Mouse (Mus musculus): Measurements from ENCODE around the gene Cdhr5. TPM values are rescaled to one million over a fixed set of nuclear protein-coding genes. Genes with fewer than 3 reads are reported as not detected.

Cdhr5 gene
- total RNA-seq, 1 experiment: 0.13 TPM

- no peaks in the 10 kb centered on the region for H3K9me3 ChIP-seq (ENCODE audit: control insufficient read depth, insufficient read depth, low read depth, low read length)
- peak; percentile 86 for DNase-seq (ENCODE audit: low read depth, low spot score)
- in situ Hi-C loops (cut with MboI; ENCODE audit: low sequenced_read_pairs in 2 of 2, unreplicated experiment in 2 of 2): no loop called here
- H3K4me1 ChIP-seq (ENCODE audit: control insufficient read depth in 2 of 2, insufficient read depth in 2 of 2, low read length in 2 of 2, poor library complexity in 1 of 2): peaks cover 0 to 6% of the 10 kb centered on the region in 2 experiments; a peak in 2 of 4 replicates
- peaks cover 25% of the 10 kb centered on the region for H3K36me3 ChIP-seq (ENCODE audit: control insufficient read depth, insufficient read depth, low read length, poor library complexity, severe bottlenecking)
- TF ChIP-seq MAFK (IDR thresholded peaks at IDR 0.05; ENCODE audit: insufficient read depth, low read depth, low read length) (0 out of 2 replicates have a peak, but pooled peaks have one; percentile 4), HCFC1 (IDR thresholded peaks at IDR 0.05; ENCODE audit: borderline replicate concordance, insufficient read depth, low read length) (peak; percentile 74), ZNF384 (IDR thresholded peaks at IDR 0.05; ENCODE audit: low read depth, low read length) (no peak), ZC3H11A (IDR thresholded peaks at IDR 0.05; ENCODE audit: borderline replicate concordance, low read depth, low read length) (0 out of 2 replicates have a peak, but pooled peaks have one; percentile 19), CHD2 (IDR thresholded peaks at IDR 0.05; ENCODE audit: low read depth, low read length) (no peak)
- peak within 1 kb of the TSS; percentile 98 for H3K9ac ChIP-seq (ENCODE audit: insufficient read depth, low read depth, low read length, poor library complexity, severe bottlenecking)
- H3K27ac ChIP-seq (ENCODE audit: insufficient read depth, low read depth, low read length, poor library complexity, severe bottlenecking): peak within 1 kb of the TSS; percentile 97
- peak within 1 kb of the TSS; percentile 69 to 95 for H3K4me3 ChIP-seq (ENCODE audit: insufficient read depth in 1 of 2, low read depth in 1 of 2, low read length in 2 of 2, poor library complexity in 1 of 2, severe bottlenecking in 1 of 2)
Observed at GRCm38 (mm10) chr7:141228279-141229067, 48.1 kb downstream of the Cdhr5 start, which contains the start of gene Phrf1. Phrf1 (plus strand) TSS chr7:141228784.

GRCm38 (mm10) chr7:141227796-141228195 is 48.8 kb downstream of the Cdhr5 start:
- H3K9ac ChIP-seq (ENCODE audit: insufficient read depth, low read depth, low read length, poor library complexity, severe bottlenecking): peak overlapping the region; percentile 48; the same call in 1 of the 2 replicates
- H3K4me1 ChIP-seq (ENCODE audit: control insufficient read depth in 2 of 2, insufficient read depth in 2 of 2, low read length in 2 of 2, poor library complexity in 1 of 2): peaks cover 0 to 6% of the 10 kb centered on the region in 2 experiments; a peak in 2 of 4 replicates

GRCm38 (mm10) chr7:141226535-141226934 is 50.1 kb downstream of the Cdhr5 start:
- TF ChIP-seq MAFK (IDR thresholded peaks at IDR 0.05; ENCODE audit: insufficient read depth, low read depth, low read length): no peak
- TF ChIP-seq HCFC1 (IDR thresholded peaks at IDR 0.05; ENCODE audit: borderline replicate concordance, insufficient read depth, low read length): no peak
- no peak for TF ChIP-seq ZC3H11A (IDR thresholded peaks at IDR 0.05; ENCODE audit: borderline replicate concordance, low read depth, low read length)
- no peak for TF ChIP-seq CHD2 (IDR thresholded peaks at IDR 0.05; ENCODE audit: low read depth, low read length)
- no peak for TF ChIP-seq ZNF384 (IDR thresholded peaks at IDR 0.05; ENCODE audit: low read depth, low read length)
- no peak for DNase-seq (ENCODE audit: low read depth, low spot score)
- in situ Hi-C loops (cut with MboI; ENCODE audit: low sequenced_read_pairs in 2 of 2, unreplicated experiment in 2 of 2): no loop called here

More at GRCm38 (mm10) chr7:141227796-141228195, 48.8 kb downstream of the Cdhr5 start:
- Histone ChIP-seq H3K27ac (ENCODE audit: insufficient read depth, low read depth, low read length, poor library complexity, severe bottlenecking) (no peak overlapping the region), H3K9me3 (ENCODE audit: control insufficient read depth, insufficient read depth, low read depth, low read length) (no peaks in the 10 kb centered on the region), H3K36me3 (ENCODE audit: control insufficient read depth, insufficient read depth, low read length, poor library complexity, severe bottlenecking) (peaks cover 19% of the 10 kb centered on the region), H3K4me3 (ENCODE audit: insufficient read depth in 1 of 2, low read depth in 1 of 2, low read length in 2 of 2, poor library complexity in 1 of 2, severe bottlenecking in 1 of 2) (peak overlapping the region in 1 of 2 experiments; percentile 69; a peak in 1 of 4 replicates)
- in situ Hi-C loops (cut with MboI; ENCODE audit: low sequenced_read_pairs in 2 of 2, unreplicated experiment in 2 of 2): no loop called here
- no peak for DNase-seq (ENCODE audit: low read depth, low spot score)
- TF ChIP-seq MAFK (IDR thresholded peaks at IDR 0.05; ENCODE audit: insufficient read depth, low read depth, low read length): no peak
- no peak for TF ChIP-seq ZC3H11A (IDR thresholded peaks at IDR 0.05; ENCODE audit: borderline replicate concordance, low read depth, low read length)
- TF ChIP-seq HCFC1 (IDR thresholded peaks at IDR 0.05; ENCODE audit: borderline replicate concordance, insufficient read depth, low read length): no peak
- TF ChIP-seq ZNF384 (IDR thresholded peaks at IDR 0.05; ENCODE audit: low read depth, low read length): no peak
- no peak for TF ChIP-seq CHD2 (IDR thresholded peaks at IDR 0.05; ENCODE audit: low read depth, low read length)

GRCm38 (mm10) chr7:141222696-141223215 is 53.8 kb downstream of the Cdhr5 start:
- no peak for TF ChIP-seq MAFK (IDR thresholded peaks at IDR 0.05; ENCODE audit: insufficient read depth, low read depth, low read length)
- TF ChIP-seq ZNF384 (IDR thresholded peaks at IDR 0.05; ENCODE audit: low read depth, low read length): no peak
- no peak for TF ChIP-seq HCFC1 (IDR thresholded peaks at IDR 0.05; ENCODE audit: borderline replicate concordance, insufficient read depth, low read length)
- TF ChIP-seq CHD2 (IDR thresholded peaks at IDR 0.05; ENCODE audit: low read depth, low read length): no peak
- peaks cover 0 to 15% of the 10 kb centered on the region in 2 experiments; a peak in 3 of 4 replicates for H3K4me1 ChIP-seq (ENCODE audit: control insufficient read depth in 2 of 2, insufficient read depth in 2 of 2, low read length in 2 of 2, poor library complexity in 1 of 2)
- H3K4me3 ChIP-seq (ENCODE audit: insufficient read depth in 1 of 2, low read depth in 1 of 2, low read length in 2 of 2, poor library complexity in 1 of 2, severe bottlenecking in 1 of 2): no peak overlapping the region
- no peak overlapping the region for H3K27ac ChIP-seq (ENCODE audit: insufficient read depth, low read depth, low read length, poor library complexity, severe bottlenecking)
- H3K9me3 ChIP-seq (ENCODE audit: control insufficient read depth, insufficient read depth, low read depth, low read length): no peaks in the 10 kb centered on the region
- H3K9ac ChIP-seq (ENCODE audit: insufficient read depth, low read depth, low read length, poor library complexity, severe bottlenecking): no peak overlapping the region
- in situ Hi-C loops (cut with MboI; ENCODE audit: low sequenced_read_pairs in 2 of 2, unreplicated experiment in 2 of 2): no loop called here
- DNase-seq (ENCODE audit: low read depth, low spot score): no peak
- peaks cover 10% of the 10 kb centered on the region for H3K36me3 ChIP-seq (ENCODE audit: control insufficient read depth, insufficient read depth, low read length, poor library complexity, severe bottlenecking)

More at GRCm38 (mm10) chr7:141226535-141226934, 50.1 kb downstream of the Cdhr5 start:
- H3K9me3 ChIP-seq (ENCODE audit: control insufficient read depth, insufficient read depth, low read depth, low read length): no peaks in the 10 kb centered on the region
- peaks cover 7% of the 10 kb centered on the region for H3K36me3 ChIP-seq (ENCODE audit: control insufficient read depth, insufficient read depth, low read length, poor library complexity, severe bottlenecking)
- no peak overlapping the region for H3K4me3 ChIP-seq (ENCODE audit: insufficient read depth in 1 of 2, low read depth in 1 of 2, low read length in 2 of 2, poor library complexity in 1 of 2, severe bottlenecking in 1 of 2)
- no peak overlapping the region for H3K27ac ChIP-seq (ENCODE audit: insufficient read depth, low read depth, low read length, poor library complexity, severe bottlenecking)
- peaks cover 0 to 13% of the 10 kb centered on the region in 2 experiments; a peak in 3 of 4 replicates for H3K4me1 ChIP-seq (ENCODE audit: control insufficient read depth in 2 of 2, insufficient read depth in 2 of 2, low read length in 2 of 2, poor library complexity in 1 of 2)
- no peak overlapping the region for H3K9ac ChIP-seq (ENCODE audit: insufficient read depth, low read depth, low read length, poor library complexity, severe bottlenecking)
